Mouse (Mus musculus): Measurements from ENCODE around the gene Kif14. TPM values are rescaled to one million over a fixed set of nuclear protein-coding genes. Genes with fewer than 3 reads are reported as not detected.
"Not testable (repeated sequence)": the region's sequence is repeated elsewhere in the genome, so short reads cannot be mapped to it uniquely, and the experiment has no call there.

Kif14 gene
- polyA plus RNA-seq, 1 experiment from 2014 or later = 5.8 TPM

DNA sequence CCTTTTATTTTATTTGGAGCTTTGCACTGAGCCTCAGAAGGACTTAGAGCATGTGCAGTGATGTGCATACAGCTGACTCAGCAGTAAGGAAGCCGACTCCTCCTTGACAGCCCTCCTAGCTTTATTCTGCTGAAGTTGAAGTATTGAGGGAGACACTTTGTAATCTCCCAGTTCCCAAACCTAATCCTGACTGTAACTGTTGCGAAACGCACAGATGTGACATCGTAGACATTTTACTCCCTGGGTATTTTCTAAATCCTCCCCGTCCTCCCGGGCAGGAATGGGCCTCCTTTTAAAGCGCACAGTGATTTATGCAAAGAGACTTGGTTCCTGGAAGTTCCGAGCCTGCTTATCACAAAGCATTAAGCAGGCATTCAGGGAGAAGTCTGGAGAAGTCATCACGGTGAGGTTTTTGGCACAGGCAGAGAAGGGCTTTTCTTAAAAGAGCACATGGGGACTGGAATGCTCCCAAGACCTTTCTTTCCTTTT is 74.3 kb downstream of the Kif14 start:
- Histone ChIP-seq H3K9ac (no peak overlapping the region), H3K9me3 (peaks cover 5% of the 10 kb centered on the region; the same call in 1 of the 2 replicates), H3K27me3 (no peaks in the 10 kb centered on the region; the same call in 1 of the 2 replicates), H3K4me3 (no peak overlapping the region), H3K4me1 (peaks cover 25% of the 10 kb centered on the region), H3K36me3 (no peaks in the 10 kb centered on the region), H3K4me2 (replicated peaks) (peak overlapping the region; percentile 19; the same call in 1 of the 2 replicates), H3K27ac (no peak overlapping the region)
- peak; percentile 82 for ATAC-seq (ENCODE audit: low FRiP score, low read depth)
- WGBS = 17% methylated on average over 9 of the region's 9 CpGs

DNA sequence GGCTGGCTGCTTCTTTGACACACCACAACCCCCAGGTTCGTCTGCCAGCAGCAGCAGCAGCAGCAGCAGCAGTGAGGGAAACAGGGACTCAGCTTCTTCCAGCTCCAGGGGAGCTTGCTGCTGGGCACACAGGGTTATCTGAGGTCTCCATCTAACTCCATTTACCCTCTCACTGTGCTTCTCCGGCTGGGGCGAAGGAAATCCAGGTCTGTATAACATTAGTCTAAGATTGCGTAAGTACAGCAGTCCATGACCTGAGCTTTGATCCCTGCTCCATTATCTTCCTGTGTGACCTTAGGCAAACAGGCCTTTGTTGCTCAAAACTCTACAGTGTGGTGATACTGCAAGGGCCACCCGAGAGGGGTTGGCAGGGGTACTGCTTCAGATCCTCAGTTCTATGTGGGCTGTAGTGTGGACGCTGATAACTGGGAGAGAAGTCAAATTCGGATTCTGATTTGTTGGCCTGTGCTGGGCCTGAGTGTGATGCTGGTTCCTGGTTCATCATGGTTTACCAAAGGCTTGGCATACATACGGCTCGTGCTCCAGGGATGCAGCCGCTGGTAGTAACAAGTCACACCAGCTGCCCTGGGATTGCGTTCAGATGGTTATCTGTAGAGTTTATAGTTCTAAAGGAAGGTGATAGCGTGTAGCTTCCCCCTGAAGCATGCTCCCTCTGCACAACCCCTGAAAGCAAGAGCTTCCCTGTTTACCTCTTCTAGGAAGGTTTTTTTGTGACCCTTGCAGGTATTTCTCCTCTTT is 75.7 kb downstream of the Kif14 start:
- ATAC-seq (ENCODE audit: low FRiP score, low read depth) = no peak
- H3K9me3 ChIP-seq = peaks cover 4% of the 10 kb centered on the region; the same call in 1 of the 2 replicates

GRCm38 (mm10) chr1:136543920-136544319 is 77.8 kb downstream of the Kif14 start:
- H3K4me3 ChIP-seq = no peak overlapping the region
- ATAC-seq (ENCODE audit: low FRiP score, low read depth) = no peak
- H3K27me3 ChIP-seq = no peaks in the 10 kb centered on the region; the same call in 1 of the 2 replicates
- no peak overlapping the region for H3K27ac ChIP-seq
- no peaks in the 10 kb centered on the region for H3K36me3 ChIP-seq
- H3K4me1 ChIP-seq = peaks cover 25% of the 10 kb centered on the region
- H3K4me2 ChIP-seq (replicated peaks) = no peak overlapping the region
- WGBS = 55% methylated on average over 7 of the region's 7 CpGs
- no peaks in the 10 kb centered on the region for H3K9me3 ChIP-seq
- no peak overlapping the region for H3K9ac ChIP-seq

More for the DNA sequence above, 75.7 kb downstream of the Kif14 start:
- 56% methylated on average over 12 of the region's 12 CpGs for WGBS
- no peak overlapping the region for H3K27ac ChIP-seq
- H3K4me2 ChIP-seq (replicated peaks) = no peak overlapping the region
- H3K27me3 ChIP-seq = no peaks in the 10 kb centered on the region; the same call in 1 of the 2 replicates
- no peak overlapping the region for H3K4me3 ChIP-seq
- H3K36me3 ChIP-seq = no peaks in the 10 kb centered on the region
- H3K4me1 ChIP-seq = peaks cover 25% of the 10 kb centered on the region
- no peak overlapping the region; the same call in 1 of the 2 replicates for H3K9ac ChIP-seq

DNA sequence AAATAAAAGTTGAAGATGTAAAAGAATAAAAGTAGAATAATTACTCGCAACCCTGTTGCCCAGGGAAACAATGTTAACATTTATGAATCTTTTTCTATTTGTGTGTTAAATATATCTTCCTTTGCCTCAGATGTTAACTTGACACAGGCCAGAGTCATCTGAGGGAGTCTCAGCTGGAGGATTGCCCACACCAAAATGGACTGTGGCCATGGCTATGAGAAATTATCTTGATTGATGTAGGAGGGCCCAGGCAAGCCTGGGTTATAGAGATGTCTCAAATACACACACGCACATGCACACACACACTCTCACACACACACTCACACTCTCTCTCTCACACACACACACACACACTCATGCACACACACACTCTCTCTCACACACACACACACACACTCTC is 80.9 kb downstream of the Kif14 start:
- Histone ChIP-seq H3K9me3 (no peaks in the 10 kb centered on the region), H3K36me3 (no peaks in the 10 kb centered on the region), H3K9ac (no peak overlapping the region), H3K4me2 (replicated peaks) (no peak overlapping the region), H3K27me3 (no peaks in the 10 kb centered on the region; the same call in 1 of the 2 replicates), H3K27ac (no peak overlapping the region), H3K4me1 (0 out of 2 replicates have a peak, but pooled peaks cover under 1% of the 10 kb centered on the region), H3K4me3 (no peak overlapping the region)
- ATAC-seq (ENCODE audit: low FRiP score, low read depth) = no peak
- 94% methylated on average over 2 of the region's 2 CpGs for WGBS

DNA sequence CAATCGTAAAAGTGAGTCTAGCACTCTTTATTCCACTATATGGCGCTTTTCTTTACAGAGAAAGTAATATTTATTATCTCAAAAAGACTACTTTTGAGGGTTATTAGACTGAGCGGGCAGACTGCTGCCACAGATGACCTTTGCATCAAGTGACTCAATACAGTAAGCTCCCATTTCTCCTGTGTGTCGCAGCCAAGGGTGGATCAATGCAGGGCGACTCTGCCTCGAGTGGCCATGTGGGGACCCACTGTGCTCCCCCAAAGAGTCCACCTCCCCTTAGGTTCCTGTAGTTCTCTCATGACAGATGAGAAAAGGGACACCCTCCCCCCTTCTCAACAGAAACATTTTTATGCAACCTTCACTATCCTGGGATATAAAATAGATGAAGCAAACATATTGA is 84.1 kb downstream of the Kif14 start:
- H3K27ac ChIP-seq = no peak overlapping the region
- H3K9ac ChIP-seq = no peak overlapping the region
- no peaks in the 10 kb centered on the region for H3K9me3 ChIP-seq
- 96% methylated on average over 6 of the region's 6 CpGs for WGBS
- H3K27me3 ChIP-seq = no peaks in the 10 kb centered on the region; the same call in 1 of the 2 replicates
- no peak overlapping the region for H3K4me2 ChIP-seq (replicated peaks)
- no peaks in the 10 kb centered on the region for H3K36me3 ChIP-seq
- no peak for ATAC-seq (ENCODE audit: low FRiP score, low read depth)
- H3K4me1 ChIP-seq = peaks cover 12% of the 10 kb centered on the region
- no peak overlapping the region for H3K4me3 ChIP-seq

- Histone ChIP-seq H3K36me3 (no peaks in the 10 kb centered on the region), H3K4me3 (no peak overlapping the region), H3K9me3 (no peaks in the 10 kb centered on the region), H3K4me2 (replicated peaks) (no peak overlapping the region), H3K4me1 (peaks cover 19% of the 10 kb centered on the region), H3K27ac (no peak overlapping the region), H3K9ac (no peak overlapping the region), H3K27me3 (no peaks in the 10 kb centered on the region)
- ATAC-seq (ENCODE audit: low FRiP score, low read depth) = peak; percentile 39; the same call in 1 of the 2 replicates
- WGBS = 23% methylated on average over 16 of the region's 16 CpGs
These were observed 84.9 kb downstream of the Kif14 start for GRCm38 (mm10) chr1:136550851-136551540.

DNA sequence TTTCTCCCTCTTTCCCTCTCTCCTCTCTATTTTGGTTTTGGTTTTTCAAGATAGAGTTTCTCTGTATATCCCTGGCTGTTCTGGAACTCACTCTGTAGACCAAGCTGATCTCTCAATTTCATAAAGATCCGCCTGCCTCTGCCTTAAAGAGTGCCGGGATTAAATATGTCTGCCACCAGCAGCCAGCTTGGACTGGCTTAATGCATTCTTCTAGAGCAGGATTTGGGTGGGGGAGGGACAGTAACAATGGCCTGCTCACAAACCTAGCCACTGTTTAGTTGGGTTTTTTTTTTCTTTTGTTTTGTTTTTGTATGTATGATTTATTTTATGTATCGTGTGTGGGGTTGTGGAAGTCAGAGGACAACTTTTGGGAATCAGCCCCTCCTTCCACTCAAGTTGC is 88.5 kb downstream of the Kif14 start:
- H3K36me3 ChIP-seq = no peaks in the 10 kb centered on the region
- no peaks in the 10 kb centered on the region for H3K9me3 ChIP-seq
- no peaks in the 10 kb centered on the region for H3K27me3 ChIP-seq
- peaks cover 30% of the 10 kb centered on the region for H3K4me1 ChIP-seq
- no peak overlapping the region for H3K4me3 ChIP-seq
- no peak overlapping the region for H3K27ac ChIP-seq
- no peak overlapping the region for H3K4me2 ChIP-seq (replicated peaks)
- ATAC-seq (ENCODE audit: low FRiP score, low read depth) = no peak
- WGBS = 86% methylated on average over 3 of the region's 3 CpGs
- no peak overlapping the region for H3K9ac ChIP-seq

DNA sequence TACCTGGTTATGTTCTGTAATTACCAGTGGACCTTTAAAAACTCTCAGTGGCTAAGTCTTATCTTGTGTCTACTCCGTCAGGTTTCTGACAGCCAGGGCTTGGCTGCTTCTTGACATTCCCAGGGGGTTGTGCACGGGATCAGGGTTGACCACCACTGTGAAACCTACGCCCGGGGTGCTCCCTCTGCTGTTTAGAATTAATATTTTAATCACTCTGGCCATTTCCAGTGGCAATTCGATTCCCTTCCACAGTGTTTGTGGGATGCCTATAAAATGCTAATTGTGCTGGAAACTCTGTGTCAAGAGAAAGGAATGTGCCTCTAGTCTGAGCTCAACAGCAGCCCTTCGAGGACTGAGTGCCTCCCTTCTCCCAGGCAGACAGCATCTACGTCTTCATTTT is 89.7 kb downstream of the Kif14 start:
- Histone ChIP-seq H3K4me2 (replicated peaks) (peak overlapping the region; percentile 43), H3K9ac (no peak overlapping the region), H3K9me3 (no peaks in the 10 kb centered on the region), H3K4me3 (no peak overlapping the region), H3K4me1 (peaks cover 33% of the 10 kb centered on the region), H3K27me3 (no peaks in the 10 kb centered on the region), H3K36me3 (no peaks in the 10 kb centered on the region), H3K27ac (peak overlapping the region; percentile 79)
- WGBS = 14% methylated on average over 7 of the region's 7 CpGs
- ATAC-seq (ENCODE audit: low FRiP score, low read depth) = peak; percentile 62; the same call in 1 of the 2 replicates

DNA sequence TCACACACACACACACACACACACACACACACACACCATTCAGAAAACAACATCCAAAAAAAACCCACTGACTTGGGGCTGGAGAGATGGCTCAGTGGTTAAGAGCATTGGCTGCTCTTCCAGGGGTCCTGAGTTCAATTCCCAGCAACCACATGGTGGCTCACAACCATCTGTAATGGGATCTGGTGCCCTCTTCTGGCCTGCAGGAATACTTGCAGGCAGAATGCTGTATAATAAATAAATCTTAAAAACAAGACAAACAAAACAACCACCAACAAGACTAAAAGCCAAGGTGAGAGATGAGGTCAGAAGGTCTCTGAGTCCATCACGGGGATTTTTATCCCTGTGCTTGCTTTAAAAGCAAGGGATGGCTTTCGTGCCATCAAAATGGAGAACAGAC is 90.5 kb downstream of the Kif14 start:
- H3K27me3 ChIP-seq; H3K9me3 ChIP-seq; H3K4me3 ChIP-seq; H3K9ac ChIP-seq; H3K4me2 ChIP-seq (replicated peaks); ATAC-seq (ENCODE audit: low FRiP score, low read depth); H3K36me3 ChIP-seq: not testable (repeated sequence)
- Histone ChIP-seq H3K4me1 (peaks cover 33% of the 10 kb centered on the region), H3K27ac (peak overlapping the region; percentile 79; the same call in 1 of the 2 replicates)
- whole genome bisulfite sequencing = 91% methylated on average over 2 of the region's 2 CpGs

DNA sequence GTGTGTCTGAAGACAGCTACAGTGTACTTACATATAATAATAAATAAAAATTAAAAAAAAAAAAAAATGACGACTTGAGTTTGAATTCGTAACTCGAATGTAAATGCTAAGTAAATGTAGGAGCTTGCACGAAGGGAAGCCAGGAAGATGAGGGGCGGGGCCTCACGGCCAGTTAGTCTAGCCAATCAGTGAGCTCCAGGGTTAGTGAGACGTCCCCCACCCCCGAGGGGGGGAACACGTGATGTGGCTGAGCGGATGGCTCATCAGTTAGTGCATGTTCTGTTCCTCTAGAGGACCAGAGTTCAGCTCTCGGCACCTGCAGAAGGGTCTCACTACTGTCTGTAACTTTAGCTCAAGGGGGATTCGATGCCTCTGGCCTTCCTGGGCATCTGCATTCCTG is 91.3 kb downstream of the Kif14 start:
- no peak overlapping the region for H3K4me3 ChIP-seq
- no peak overlapping the region for H3K4me2 ChIP-seq (replicated peaks)
- H3K27me3 ChIP-seq = 0 out of 2 replicates have a peak, but pooled peaks cover 3% of the 10 kb centered on the region
- no peaks in the 10 kb centered on the region for H3K9me3 ChIP-seq
- 90% methylated on average over 12 of the region's 12 CpGs for WGBS
- H3K36me3 ChIP-seq = no peaks in the 10 kb centered on the region
- H3K27ac ChIP-seq = no peak overlapping the region
- no peak for ATAC-seq (ENCODE audit: low FRiP score, low read depth)
- H3K4me1 ChIP-seq = peaks cover 33% of the 10 kb centered on the region
- no peak overlapping the region for H3K9ac ChIP-seq

DNA sequence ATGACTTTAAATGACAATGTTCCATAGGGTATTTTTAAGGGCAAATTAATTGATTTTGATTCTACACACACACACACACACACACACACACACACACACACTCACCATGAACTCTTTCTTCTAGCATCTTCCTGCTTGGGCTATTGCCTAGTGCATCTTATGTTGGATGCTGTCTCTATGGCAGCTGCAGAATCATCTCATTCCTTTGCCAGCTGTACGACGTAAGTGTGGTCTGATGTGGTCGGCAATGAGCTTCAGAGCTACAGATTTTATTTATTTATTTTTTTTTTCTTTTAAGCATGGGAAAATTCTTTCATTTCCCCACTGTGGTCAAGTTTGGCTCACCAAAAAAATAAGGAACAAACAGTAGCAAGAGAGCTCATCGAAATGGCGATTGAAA is 92.6 kb downstream of the Kif14 start:
- no peaks in the 10 kb centered on the region for H3K36me3 ChIP-seq
- H3K4me3 ChIP-seq = no peak overlapping the region
- H3K27me3 ChIP-seq = 0 out of 2 replicates have a peak, but pooled peaks cover 8% of the 10 kb centered on the region
- no peak overlapping the region for H3K9ac ChIP-seq
- H3K4me1 ChIP-seq = peaks cover 35% of the 10 kb centered on the region
- no peaks in the 10 kb centered on the region for H3K9me3 ChIP-seq
- no peak overlapping the region for H3K27ac ChIP-seq
- no peak overlapping the region; the same call in 1 of the 2 replicates for H3K4me2 ChIP-seq (replicated peaks)
- WGBS = 66% methylated on average over 5 of the region's 5 CpGs
- no peak for ATAC-seq (ENCODE audit: low FRiP score, low read depth)

GRCm38 (mm10) chr1:136559284-136559683 is 93.1 kb downstream of the Kif14 start:
- Histone ChIP-seq H3K27me3 (0 out of 2 replicates have a peak, but pooled peaks cover 8% of the 10 kb centered on the region), H3K9ac (no peak overlapping the region), H3K4me1 (peaks cover 30% of the 10 kb centered on the region), H3K4me2 (replicated peaks) (no peak overlapping the region; the same call in 1 of the 2 replicates), H3K27ac (no peak overlapping the region), H3K9me3 (no peaks in the 10 kb centered on the region), H3K4me3 (no peak overlapping the region), H3K36me3 (no peaks in the 10 kb centered on the region)
- 47% methylated on average over 5 of the region's 5 CpGs for WGBS
- no peak for ATAC-seq (ENCODE audit: low FRiP score, low read depth)
